Mouse (Mus musculus) heart, embryonic 16.5 days (tissue): ENCODE data around the gene Asb3. TPM values are rescaled to one million over a fixed set of nuclear protein-coding genes. Genes with fewer than 3 reads are reported as not detected.

ENCODE experiments used
- polyA plus RNA-seq: library from polyadenylated mRNA; unstranded; fragments of >200 nt; fragmentation: Nextera tagmentation; extraction: Ambion mirVana; gene quantifications from 2 replicates; pipeline ENCODE4 v1.2.1, GENCODE M21; 2015

Gene Asb3
- polyA plus RNA-seq, 1 experiment from 2014 or later = 20.6 TPM

Other genes starting within 250 kb of the Asb3 start
- gene Acyp2, start 235.8 kb upstream of the Asb3 start, polyA plus RNA-seq = 26.5 and 35.9 TPM in 2 replicates
- 10.1 and 11.4 TPM in 2 replicates for gene Psme4, start 113.7 kb upstream of the Asb3 start, polyA plus RNA-seq
- 0.11 TPM in 1 of 2 replicates, not detected in the other for gene Gpr75, start 58 bp upstream of the Asb3 start, polyA plus RNA-seq
- 8.9 and 9.6 TPM in 2 replicates for gene Erlec1, start 68.9 kb downstream of the Asb3 start, polyA plus RNA-seq
- 17.6 and 20.8 TPM in 2 replicates for gene Chac2, start 100.9 kb downstream of the Asb3 start, polyA plus RNA-seq